Mouse (Mus musculus) CD4-positive naive resting alpha-beta T cell, adult 57 days (primary cell): ENCODE measurements around the gene Mtor. TPM values are rescaled to one million over a fixed set of nuclear protein-coding genes. Genes with fewer than 3 reads are reported as not detected.

Experiments used
- total RNA-seq: library from RNA; stranded (reverse); gene quantifications from one replicate; pipeline ENCODE4 v1.2.4, GENCODE M21; 2023

Mtor gene
- 39.9 TPM for total RNA-seq

GRCm38 (mm10) chr4:148448179-148448852 lies at the start of gene Mtor:
Mtor (plus strand) TSS chr4:148448611.

GRCm38 (mm10) chr4:148444250-148444967 lies 4.0 kb upstream of the Mtor start, which contains the start of gene Ubiad1:
Ubiad1 (minus strand) TSS chr4:148444771.

GRCm38 (mm10) chr4:148500410-148500867 lies 52.0 kb downstream of the Mtor start, which contains the start of gene Angptl7:
Angptl7 (minus strand) TSS chr4:148500460.

GRCm38 (mm10) chr4:148558297-148559000 lies 110.0 kb downstream of the Mtor start, which contains the start of gene Exosc10:
Exosc10 (plus strand) TSS chr4:148558429.

GRCm38 (mm10) chr4:148591171-148591630 lies 142.8 kb downstream of the Mtor start, which contains the start of gene Srm:
Srm (plus strand) TSS chr4:148591503.

GRCm38 (mm10) chr4:148602357-148603120 lies 154.1 kb downstream of the Mtor start, which contains the start of gene Masp2:
Masp2 (plus strand) TSS chr4:148602554.

Other genes with a start within 250 kb of the Mtor start
- not detected for gene Disp3, start 160.6 kb upstream of the Mtor start, total RNA-seq
- gene Ubiad1, start 3.8 kb upstream of the Mtor start, total RNA-seq: 7.1 TPM
- gene Angptl7, start 51.8 kb downstream of the Mtor start, total RNA-seq: not detected
- 106 TPM for gene Exosc10, start 109.8 kb downstream of the Mtor start, total RNA-seq
- 39.2 TPM for gene Srm, start 142.9 kb downstream of the Mtor start, total RNA-seq
- 2.7 TPM for gene Masp2, start 153.9 kb downstream of the Mtor start, total RNA-seq
- 371 TPM for gene Tardbp, start 178.4 kb downstream of the Mtor start, total RNA-seq
- gene Gm572, start 194.7 kb downstream of the Mtor start, total RNA-seq: not detected